ENCODE assay signal across 24 mouse cellular contexts in genomic region chr4:55564317-55564716, GRCm38 (mm10). TPM values are rescaled to one million over a fixed set of nuclear protein-coding genes. Genes with fewer than 3 reads are reported as not detected.
DNase-seq lines count a peak whose midpoint lies in the region; ATAC-seq lines count a peak whose summit lies in the region.
"Had no signal": no experiment of that assay in that cellular context is flagged by ENCODE, and none has a peak within 500 bp of the region (broad histone marks: within the 10 kb centered on the region; RNA-seq: fewer than 3 reads in every experiment).

No protein-coding gene starts in this region.

- WGBS in limb, embryonic 10.5 days: 84% methylated on average over 2 of the region's 2 CpGs
- 95% methylated on average over 2 of the region's 2 CpGs for WGBS in midbrain, embryonic 14.5 days

- ATAC-seq in activated CD4-positive, CD25-positive, alpha-beta regulatory T cell, adult 4 months: peak; percentile 59
- no peak for ATAC-seq in midbrain, embryonic 14.5 days (ENCODE audit: low FRiP score, low TSS enrichment)
- ATAC-seq: forebrain, embryonic 14.5 days; forebrain, postnatal 0 days; intestine, embryonic 16.5 days had no signal

- H3K4me2 ChIP-seq in midbrain, embryonic 14.5 days (ENCODE audit: low read length): no peak overlapping the region
- H3K4me2 ChIP-seq: embryonic facial prominence, embryonic 12.5 days; embryonic facial prominence, embryonic 15.5 days; heart, embryonic 11.5 days; hindbrain, embryonic 12.5 days; hindbrain, embryonic 15.5 days had no signal

- H3K4me1 ChIP-seq in limb, embryonic 10.5 days: peaks cover 25% of the 10 kb centered on the region
- no peaks in the 10 kb centered on the region for H3K4me1 ChIP-seq in midbrain, embryonic 14.5 days (ENCODE audit: control insufficient read depth, insufficient read depth, low read length)
- H3K4me1 ChIP-seq: hindbrain, embryonic 15.5 days had no signal

- no peaks in the 10 kb centered on the region for H3K9me3 ChIP-seq in limb, embryonic 10.5 days (replicated peaks)
- no peaks in the 10 kb centered on the region for H3K9me3 ChIP-seq in midbrain, embryonic 14.5 days (ENCODE audit: control insufficient read depth, low read length)
- H3K9me3 ChIP-seq: embryonic facial prominence, embryonic 12.5 days; embryonic facial prominence, embryonic 15.5 days; hindbrain, embryonic 12.5 days; hindbrain, embryonic 15.5 days had no signal

- H3K9ac ChIP-seq in midbrain, embryonic 14.5 days (replicated peaks; ENCODE audit: low read length): no peak overlapping the region
- H3K9ac ChIP-seq: embryonic facial prominence, embryonic 12.5 days; embryonic facial prominence, embryonic 15.5 days; forebrain, postnatal 0 days; hindbrain, embryonic 12.5 days; hindbrain, embryonic 15.5 days had no signal

- DNase-seq in NIH3T3 (ENCODE audit: low read depth): peak; percentile 16
- no peak for DNase-seq in limb, embryonic 10.5 days (ENCODE audit: low spot score)
- no peak for DNase-seq in midbrain, embryonic 14.5 days
- DNase-seq in embryo, embryonic 9.5 days (ENCODE audit: extremely low spot score): no peak
- DNase-seq in layer of hippocampus, postnatal 36 days: no peak
- DNase-seq: adrenal gland, adult 2 months; adrenal gland, postnatal 14 days; cerebellum, adult 11 months; cerebellum, adult 8-10 months; cerebellum, postnatal 10 days; cerebellum, postnatal 36 days; forebrain, postnatal 0 days; gastrocnemius, adult 2 months; gastrocnemius, postnatal 14 days; heart, adult 11 months had no signal

- H3K27ac ChIP-seq in limb, embryonic 10.5 days: peak overlapping the region; percentile 84; the same call in 1 of the 2 replicates
- no peak overlapping the region for H3K27ac ChIP-seq in midbrain, embryonic 14.5 days (replicated peaks; ENCODE audit: low read depth, low read length)
- H3K27ac ChIP-seq: embryonic facial prominence, embryonic 12.5 days; embryonic facial prominence, embryonic 15.5 days; gastrocnemius, adult 2 months; hindbrain, embryonic 12.5 days; hindbrain, embryonic 15.5 days had no signal

- no peak overlapping the region for H3K4me3 ChIP-seq in limb, embryonic 10.5 days
- H3K4me3 ChIP-seq in midbrain, embryonic 14.5 days (replicated peaks; ENCODE audit: low read depth, low read length): no peak overlapping the region
- H3K4me3 ChIP-seq: embryonic facial prominence, embryonic 12.5 days; embryonic facial prominence, embryonic 15.5 days; gastrocnemius, adult 2 months; hindbrain, embryonic 12.5 days; hindbrain, embryonic 15.5 days had no signal

- no peaks in the 10 kb centered on the region for H3K36me3 ChIP-seq in limb, embryonic 10.5 days
- no peaks in the 10 kb centered on the region for H3K36me3 ChIP-seq in midbrain, embryonic 14.5 days (ENCODE audit: control insufficient read depth, insufficient read depth, low read length)
- H3K36me3 ChIP-seq: embryonic facial prominence, embryonic 12.5 days; embryonic facial prominence, embryonic 15.5 days; hindbrain, embryonic 12.5 days; hindbrain, embryonic 15.5 days had no signal

- H3K27me3 ChIP-seq in limb, embryonic 10.5 days (ENCODE audit: low read depth, poor library complexity, severe bottlenecking): no peaks in the 10 kb centered on the region
- no peaks in the 10 kb centered on the region for H3K27me3 ChIP-seq in midbrain, embryonic 14.5 days (ENCODE audit: control insufficient read depth, insufficient read depth, low read length)
- H3K27me3 ChIP-seq: embryonic facial prominence, embryonic 12.5 days; embryonic facial prominence, embryonic 15.5 days; hindbrain, embryonic 12.5 days; hindbrain, embryonic 15.5 days had no signal

RNA-seq across cellular contexts. Expression of gene Klf4, which starts 32.1 kb away (rescaled TPM):
- under 1 TPM; 0.31 to 0.36 TPM for polyA plus RNA-seq in activated CD4-positive, CD25-positive, alpha-beta regulatory T cell, adult 4 months (2017; shearing (Covaris generic))
- polyA plus RNA-seq in limb, embryonic 10.5 days (2016; fragmentation: Nextera tagmentation; extraction: Ambion mirVana): 0.46 and 0.78 TPM in 2 replicates
- 1.4 and 2.2 TPM in 2 replicates for polyA plus RNA-seq in midbrain, embryonic 14.5 days (2014; fragmentation: Nextera tagmentation; extraction: Ambion mirVana)
- total RNA-seq in layer of hippocampus, postnatal 36 days (2021): 1 to 10 TPM; 4.8 to 5.3 TPM
- total RNA-seq: MEL had no signal
